Mouse (Mus musculus): Measurements from ENCODE around the gene Usp24. TPM values are rescaled to one million over a fixed set of nuclear protein-coding genes. Genes with fewer than 3 reads are reported as not detected.

Usp24 gene
- total and polyA plus RNA-seq, 3 experiments, result 27.0 to 40.8 (median 31.9) TPM

GRCm38 (mm10) chr4:106483215-106483727 is 167.3 kb downstream of the Usp24 start:
- no peak for TF ChIP-seq ZNF384 (IDR thresholded peaks at IDR 0.05; ENCODE audit: low read depth, low read length)
- TF ChIP-seq HCFC1 (IDR thresholded peaks at IDR 0.05; ENCODE audit: low read depth, low read length), result no peak
- TF ChIP-seq UBTF (IDR thresholded peaks at IDR 0.05; ENCODE audit: borderline replicate concordance, insufficient read depth, low read depth, low read length), result no peak
- TF ChIP-seq POLR2AphosphoS2 (IDR thresholded peaks at IDR 0.05; ENCODE audit: low read length), result no peak
- no peaks in the 10 kb centered on the region for H3K4me1 ChIP-seq (ENCODE audit: control insufficient read depth in 1 of 2, insufficient read depth in 2 of 2, low read length in 2 of 2)
- no peak overlapping the region for H3K4me3 ChIP-seq (ENCODE audit: control insufficient read depth in 1 of 2, insufficient read depth in 1 of 2, low read depth in 2 of 2, low read length in 2 of 2)
- no peak overlapping the region for H3K27ac ChIP-seq (ENCODE audit: control insufficient read depth, low read depth, low read length)
- no peak overlapping the region for H3K9ac ChIP-seq (ENCODE audit: control insufficient read depth, low read depth, low read length, poor library complexity, severe bottlenecking)
- peaks cover 8 to 22% of the 10 kb centered on the region in 2 experiments for H3K27me3 ChIP-seq (ENCODE audit: control insufficient read depth in 1 of 2, insufficient read depth in 2 of 2, low read length in 2 of 2)
- no peak for DNase-seq (ENCODE audit: low read depth, low spot score)
- no peaks in the 10 kb centered on the region for H3K36me3 ChIP-seq (ENCODE audit: control insufficient read depth in 1 of 2, insufficient read depth in 2 of 2, low read length in 2 of 2)
- no peaks in the 10 kb centered on the region for H3K9me3 ChIP-seq (replicated peaks; ENCODE audit: insufficient read depth, low read length)
- H3K79me2 ChIP-seq (ENCODE audit: control insufficient read depth, insufficient read depth, low read length, poor library complexity), result no peaks in the 10 kb centered on the region

GRCm38 (mm10) chr4:106483831-106484230 is 167.8 kb downstream of the Usp24 start:
- H3K36me3 ChIP-seq (ENCODE audit: control insufficient read depth in 1 of 2, insufficient read depth in 2 of 2, low read length in 2 of 2), result no peaks in the 10 kb centered on the region
- H3K27ac ChIP-seq (ENCODE audit: control insufficient read depth, low read depth, low read length), result no peak overlapping the region
- H3K79me2 ChIP-seq (ENCODE audit: control insufficient read depth, insufficient read depth, low read length, poor library complexity), result no peaks in the 10 kb centered on the region
- no peak overlapping the region for H3K9ac ChIP-seq (ENCODE audit: control insufficient read depth, low read depth, low read length, poor library complexity, severe bottlenecking)
- no peak for DNase-seq (ENCODE audit: low read depth, low spot score)
- TF ChIP-seq USF2 (IDR thresholded peaks at IDR 0.05; ENCODE audit: borderline replicate concordance in 1 of 2, insufficient read depth in 1 of 2, low read depth in 1 of 2, low read length in 2 of 2) (no peak), HCFC1 (IDR thresholded peaks at IDR 0.05; ENCODE audit: low read depth, low read length) (no peak), SMC3 (IDR thresholded peaks at IDR 0.05; ENCODE audit: low read depth, low read length) (no peak), CTCF (IDR thresholded peaks at IDR 0.05 in 2 of 3, conservative IDR thresholded peaks at IDR 0.05 in 1 of 3; ENCODE audit: control insufficient read depth in 1 of 3, insufficient read depth in 1 of 3, low read depth in 2 of 3, low read length in 3 of 3, poor library complexity in 1 of 3, severe bottlenecking in 1 of 3) (no peak), UBTF (IDR thresholded peaks at IDR 0.05; ENCODE audit: borderline replicate concordance, insufficient read depth, low read depth, low read length) (no peak), BHLHE40 (IDR thresholded peaks at IDR 0.05; ENCODE audit: borderline replicate concordance, low read depth, low read length) (no peak), ELF1 (IDR thresholded peaks at IDR 0.05; ENCODE audit: low read depth, low read length) (no peak), EP300 (IDR thresholded peaks at IDR 0.05; ENCODE audit: low read depth in 1 of 2, low read length in 2 of 2) (no peak), MEF2A (IDR thresholded peaks at IDR 0.05; ENCODE audit: extremely low read depth, insufficient replicate concordance, low read depth, low read length, poor library complexity, severe bottlenecking) (no peak), POLR2AphosphoS2 (IDR thresholded peaks at IDR 0.05; ENCODE audit: low read length) (no peak), ZMIZ1 (IDR thresholded peaks at IDR 0.05; ENCODE audit: low read depth, low read length) (no peak), MAX (IDR thresholded peaks at IDR 0.05; ENCODE audit: low read length) (no peak)
- no peak overlapping the region for H3K4me3 ChIP-seq (ENCODE audit: control insufficient read depth in 1 of 2, insufficient read depth in 1 of 2, low read depth in 2 of 2, low read length in 2 of 2)
- no peaks in the 10 kb centered on the region for H3K4me1 ChIP-seq (ENCODE audit: control insufficient read depth in 1 of 2, insufficient read depth in 2 of 2, low read length in 2 of 2)
- peaks cover 8 to 22% of the 10 kb centered on the region in 2 experiments for H3K27me3 ChIP-seq (ENCODE audit: control insufficient read depth in 1 of 2, insufficient read depth in 2 of 2, low read length in 2 of 2)
- H3K9me3 ChIP-seq (replicated peaks; ENCODE audit: insufficient read depth, low read length), result no peaks in the 10 kb centered on the region
